18 mouse cellular contexts compared by ENCODE assay signal in the genomic region with DNA sequence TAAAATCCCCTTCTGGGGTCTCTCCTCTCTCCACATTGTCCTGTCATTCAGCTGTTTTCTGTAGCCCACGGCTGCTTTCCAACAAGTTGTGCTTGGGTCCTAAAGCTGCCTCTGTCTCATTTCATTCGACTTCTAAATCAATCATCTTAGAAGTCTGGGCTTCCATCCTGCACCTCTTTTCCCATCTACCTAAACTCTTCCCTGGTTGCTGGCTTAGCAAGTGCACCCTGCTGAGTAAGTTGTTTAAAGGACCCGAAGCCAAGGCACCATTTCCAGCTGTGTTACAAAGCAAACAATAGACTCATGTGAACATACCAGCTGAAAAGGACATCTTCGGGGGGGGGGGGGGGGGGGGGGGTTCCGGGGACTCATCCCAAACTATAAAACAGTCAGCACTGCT.
"Had no signal": no experiment of that assay in that cellular context is flagged by ENCODE, and none has a peak within 500 bp of the region (broad histone marks: within the 10 kb centered on the region; RNA-seq: fewer than 3 reads in every experiment).

No protein-coding gene starts in this region.

- H3K9me3 ChIP-seq: midbrain, embryonic 12.5 days; neural tube, embryonic 13.5 days; neural tube, embryonic 15.5 days had no signal

- ATAC-seq: midbrain, embryonic 16.5 days had no signal

- DNase-seq: lung, adult 18-20 months; lung, embryonic 14.5 days; lung, postnatal 10 days; lung, postnatal 4 days; midbrain, embryonic 14.5 days; retina, postnatal 1 day; right cerebral cortex, adult 18-20 months; right cerebral cortex, postnatal 25 days; right cerebral cortex, postnatal 4 days; spleen, adult 18-20 months; thymus, adult 18-20 months; thymus, postnatal 14 days; thymus, postnatal 36 days had no signal

- H3K27me3 ChIP-seq: midbrain, embryonic 12.5 days; neural tube, embryonic 13.5 days; neural tube, embryonic 15.5 days had no signal

- H3K27ac ChIP-seq: midbrain, embryonic 12.5 days; neural tube, embryonic 13.5 days; neural tube, embryonic 15.5 days had no signal

- H3K4me2 ChIP-seq: lung, embryonic 14.5 days; midbrain, embryonic 12.5 days; neural tube, embryonic 13.5 days; neural tube, embryonic 15.5 days had no signal

- H3K36me3 ChIP-seq: midbrain, embryonic 12.5 days; neural tube, embryonic 13.5 days; neural tube, embryonic 15.5 days had no signal

- H3K9ac ChIP-seq: lung, embryonic 14.5 days; midbrain, embryonic 12.5 days; neural tube, embryonic 13.5 days; neural tube, embryonic 15.5 days had no signal

- H3K4me3 ChIP-seq: midbrain, embryonic 12.5 days; myocyte; neural tube, embryonic 13.5 days; neural tube, embryonic 15.5 days had no signal
